Mouse (Mus musculus) hindbrain, postnatal 0 days (tissue): ENCODE data around the gene Ncor2. TPM values are rescaled to one million over a fixed set of nuclear protein-coding genes. Genes with fewer than 3 reads are reported as not detected.

Source experiments
- ATAC-seq: fragments of 200-750 bp; cut with Nextera tagmentation; 2 replicates; pipeline ENCODE4 v1.8.0; 2017; ENCODE audit warnings: mild to moderate bottlenecking, moderate TSS enrichment, moderate library complexity
- DNase-seq: peaks from one replicate; pipeline ENCODE4 v3.0.0-alpha.2; 2015; ENCODE audit warnings: low spot score
- H3K27ac ChIP-seq: fragments of 300-500 bp; sonication (generic); 2 replicates; pipeline ENCODE4 v1.5.1; 2014; ENCODE audit warnings: mild to moderate bottlenecking
- H3K27me3 ChIP-seq: fragments of 300-500 bp; sonication (generic); 2 replicates; pipeline ENCODE4 v1.6.1; 2014; ENCODE audit warnings: low read length, mixed read lengths; ENCODE audit not compliant: insufficient read depth
- H3K36me3 ChIP-seq: fragments of 300-500 bp; sonication (generic); 2 replicates; pipeline ENCODE4 v1.6.1; 2014; ENCODE audit warnings: low read length, mixed read lengths; ENCODE audit not compliant: insufficient read depth
- H3K4me1 ChIP-seq: fragments of 300-500 bp; sonication (generic); 2 replicates; pipeline ENCODE4 v1.6.1; 2014; ENCODE audit warnings: antibody characterized with exemption, low read length, mixed read lengths; ENCODE audit not compliant: insufficient read depth
- H3K4me2 ChIP-seq: fragments of 300-500 bp; sonication (generic); 2 replicates; pipeline ENCODE4 v1.6.1; 2014; ENCODE audit warnings: low read depth, mild to moderate bottlenecking, low read length, moderate library complexity, mixed read lengths
- H3K4me3 ChIP-seq: fragments of 300-500 bp; sonication (generic); 2 replicates; pipeline ENCODE4 v1.5.1; 2014; ENCODE audit warnings: low read length
- H3K9ac ChIP-seq: fragments of 300-500 bp; sonication (generic); replicated peaks from 2 replicates; pipeline ENCODE4 v1.6.1; 2014; ENCODE audit warnings: mild to moderate bottlenecking, low read length, moderate library complexity, mixed read lengths
- H3K9me3 ChIP-seq: fragments of 300-500 bp; sonication (generic); 2 replicates; pipeline ENCODE4 v1.6.1; 2016; ENCODE audit warnings: low read length, mixed read lengths
- CTCF ChIP-seq: IDR thresholded peaks from 2 replicates; pipeline ENCODE4 v1.5.1; 2016; ENCODE audit warnings: antibody characterized with exemption, control low read depth, low read depth
- WGBS: fragments of 180-500 bp; shearing (Covaris S2); extraction: QIAGEN DNeasy Blood & Tissue Kit; methylation state at CpG from one replicate; pipeline ENCODE4 v1.1.7; 2014; 5-methylcytosine and 5-hydroxymethylcytosine counted together
- polyA plus RNA-seq: library from polyadenylated mRNA; unstranded; fragments of >200 nt; fragmentation: Nextera tagmentation; extraction: Ambion mirVana; gene quantifications from 2 replicates; pipeline ENCODE4 v1.2.1, GENCODE M21; 2015
- total RNA-seq: library from RNA; depleted of rRNA; stranded (reverse); fragments of >200 nt; gene quantifications from 2 replicates; pipeline ENCODE4 v1.2.3, GENCODE M21; 2014

Gene Ncor2
- total and polyA plus RNA-seq, 2 experiments from 2014 or later: 22.7 to 35.4 TPM

GRCm38 (mm10) chr5:125095525-125096175, 83.4 kb downstream of the Ncor2 start:
- DNase-seq (peak; percentile 27), ATAC-seq (no peak; the same call in 1 of the 2 replicates)
- Histone ChIP-seq H3K27me3 (no peaks in the 10 kb centered on the region), H3K4me2 (no peak overlapping the region), H3K9ac (no peak overlapping the region), H3K9me3 (no peaks in the 10 kb centered on the region), H3K27ac (peak overlapping the region; percentile 0; the same call in 1 of the 2 replicates), H3K4me1 (0 out of 2 replicates have a peak, but pooled peaks cover 5% of the 10 kb centered on the region), H3K36me3 (peaks cover 27% of the 10 kb centered on the region), H3K4me3 (no peak overlapping the region)
- 59% methylated on average over 14 of the region's 14 CpGs for WGBS
- TF ChIP-seq CTCF: no peak

- 0 out of 2 replicates have a peak, but pooled peaks cover 5% of the 10 kb centered on the region for H3K4me1 ChIP-seq
- peak overlapping the region; percentile 48; the same call in 1 of the 2 replicates for H3K27ac ChIP-seq
- H3K4me3 ChIP-seq: no peak overlapping the region
- TF ChIP-seq CTCF: no peak
- peak; percentile 61 for ATAC-seq
- H3K9me3 ChIP-seq: no peaks in the 10 kb centered on the region
- no peak overlapping the region for H3K9ac ChIP-seq
- DNase-seq: no peak
- H3K27me3 ChIP-seq: no peaks in the 10 kb centered on the region
- 20% methylated on average over 5 of the region's 5 CpGs for WGBS
- no peak overlapping the region for H3K4me2 ChIP-seq
- peaks cover 41% of the 10 kb centered on the region for H3K36me3 ChIP-seq
These were observed 85.2 kb downstream of the Ncor2 start for GRCm38 (mm10) chr5:125093795-125094194.

- H3K27me3 ChIP-seq: no peaks in the 10 kb centered on the region
- 91% methylated on average over 6 of the region's 6 CpGs for WGBS
- H3K27ac ChIP-seq: no peak overlapping the region
- no peak for TF ChIP-seq CTCF
- DNase-seq: no peak
- no peak for ATAC-seq
- no peaks in the 10 kb centered on the region for H3K9me3 ChIP-seq
- H3K36me3 ChIP-seq: peaks cover 68% of the 10 kb centered on the region
- no peaks in the 10 kb centered on the region for H3K4me1 ChIP-seq
- no peak overlapping the region for H3K4me3 ChIP-seq
- no peak overlapping the region for H3K9ac ChIP-seq
- H3K4me2 ChIP-seq: no peak overlapping the region
These were observed 90.9 kb downstream of the Ncor2 start for GRCm38 (mm10) chr5:125088076-125088475.

GRCm38 (mm10) chr5:125085097-125085617, 93.9 kb downstream of the Ncor2 start:
- H3K36me3 ChIP-seq: peaks cover 67% of the 10 kb centered on the region
- no peak for TF ChIP-seq CTCF
- no peak overlapping the region for H3K4me3 ChIP-seq
- H3K9me3 ChIP-seq: no peaks in the 10 kb centered on the region
- DNase-seq (no peak), ATAC-seq (no peak)
- H3K27me3 ChIP-seq: no peaks in the 10 kb centered on the region
- H3K4me2 ChIP-seq: no peak overlapping the region
- WGBS: 47% methylated on average over 8 of the region's 8 CpGs
- H3K4me1 ChIP-seq: peaks cover 14% of the 10 kb centered on the region
- H3K27ac ChIP-seq: no peak overlapping the region
- H3K9ac ChIP-seq: no peak overlapping the region

GRCm38 (mm10) chr5:125083674-125084073, 95.3 kb downstream of the Ncor2 start:
- no peak overlapping the region for H3K4me2 ChIP-seq
- TF ChIP-seq CTCF: no peak
- peaks cover 14% of the 10 kb centered on the region for H3K4me1 ChIP-seq
- no peak overlapping the region for H3K4me3 ChIP-seq
- peaks cover 64% of the 10 kb centered on the region for H3K36me3 ChIP-seq
- DNase-seq: no peak
- no peaks in the 10 kb centered on the region for H3K27me3 ChIP-seq
- no peak overlapping the region for H3K9ac ChIP-seq
- WGBS: 71% methylated on average over 6 of the region's 6 CpGs
- no peak for ATAC-seq
- no peak overlapping the region for H3K27ac ChIP-seq
- no peaks in the 10 kb centered on the region for H3K9me3 ChIP-seq

GRCm38 (mm10) chr5:125081318-125082101, 97.5 kb downstream of the Ncor2 start:
- peaks cover 49% of the 10 kb centered on the region; the same call in 1 of the 2 replicates for H3K36me3 ChIP-seq
- WGBS: 35% methylated on average over 21 of the region's 21 CpGs
- 0 out of 2 replicates have a peak, but pooled peaks have one; percentile 33 for TF ChIP-seq CTCF

More at GRCm38 (mm10) chr5:125081318-125082101, 97.5 kb downstream of the Ncor2 start:
- H3K4me1 ChIP-seq: peaks cover 14% of the 10 kb centered on the region
- H3K9ac ChIP-seq: no peak overlapping the region; the same call in 1 of the 2 replicates
- no peaks in the 10 kb centered on the region for H3K27me3 ChIP-seq
- no peak overlapping the region for H3K4me3 ChIP-seq
- DNase-seq: peak; percentile 86
- H3K27ac ChIP-seq: peak overlapping the region; percentile 78
- no peak overlapping the region for H3K4me2 ChIP-seq
- no peaks in the 10 kb centered on the region for H3K9me3 ChIP-seq
- peak; percentile 87 for ATAC-seq
